Mouse (Mus musculus): ENCODE data around the gene Mdh1b.

DNA sequence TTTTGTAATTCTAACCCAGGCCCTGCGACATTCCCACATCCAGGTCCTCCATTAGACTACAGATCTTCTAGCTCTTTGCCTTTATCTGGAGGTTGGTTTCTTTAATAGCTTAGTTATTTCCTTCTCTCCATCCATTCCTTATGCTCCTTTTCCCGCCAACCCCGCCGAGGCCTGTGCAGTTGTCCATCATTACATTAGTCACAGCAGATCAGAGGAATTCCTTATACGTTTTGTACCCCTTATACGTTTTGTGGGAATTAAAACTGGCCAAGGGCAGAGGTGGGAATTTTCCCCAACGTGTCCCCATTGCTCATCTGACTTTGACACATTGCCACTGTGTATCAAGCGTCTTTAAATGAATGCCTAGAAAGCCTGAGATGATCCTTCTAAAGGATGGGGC is 322 bp downstream of the Mdh1b start:
- TF ChIP-seq POLR2A (IDR thresholded peaks at IDR 0.05; ENCODE audit: borderline replicate concordance, control insufficient read depth, low read depth, low read length) (no peak), CTCF (IDR thresholded peaks at IDR 0.05; ENCODE audit: control insufficient read depth, insufficient read depth, low read length) (no peak)
